7 mouse cellular contexts compared by ENCODE assay signal in the genomic region with DNA sequence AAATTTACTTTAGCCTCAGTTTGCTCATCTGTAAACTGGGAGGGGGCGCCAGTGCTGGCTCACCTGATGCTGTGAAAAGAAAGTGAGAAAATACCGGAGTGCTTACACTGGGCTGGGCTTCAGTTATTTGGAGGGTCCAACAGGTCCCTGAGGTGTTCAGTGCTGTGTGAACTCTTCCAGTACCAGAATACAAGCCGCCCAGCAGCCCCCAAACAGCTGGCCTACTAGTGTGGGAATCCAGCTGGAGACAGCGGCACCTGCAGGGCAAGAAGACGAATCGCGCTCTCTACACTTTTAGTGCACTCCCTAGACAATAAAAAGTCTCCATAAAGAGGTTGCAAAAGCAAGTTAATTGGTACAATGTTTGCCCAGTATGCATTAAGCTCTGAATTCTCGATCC. TPM values are rescaled to one million over a fixed set of nuclear protein-coding genes. Genes with fewer than 3 reads are reported as not detected.
DNase-seq lines count a peak whose midpoint lies in the region; ATAC-seq lines count a peak whose summit lies in the region.

No protein-coding gene starts in this region.

- H3K27ac ChIP-seq in hindbrain, embryonic 15.5 days (replicated peaks), result peak overlapping the region; percentile 91

- H3K27me3 ChIP-seq in hindbrain, embryonic 15.5 days, result no peaks in the 10 kb centered on the region

- peaks cover 16% of the 10 kb centered on the region for H3K36me3 ChIP-seq in hindbrain, embryonic 15.5 days

- peak overlapping the region; percentile 42 for H3K9ac ChIP-seq in hindbrain, embryonic 15.5 days

- intact Hi-C loops in left cerebral cortex, postnatal 10 days (cut with DNase I), result loop anchor here (2.0 to 5.0 kb wide), 2 partner anchors 89 to 103 kb away; no protein-coding TSS in a partner anchor

- peaks cover 18% of the 10 kb centered on the region for H3K4me1 ChIP-seq in hindbrain, embryonic 15.5 days (replicated peaks)

- ATAC-seq in hindbrain, embryonic 15.5 days (ENCODE audit: low FRiP score, low read depth), result peak; percentile 67
- ATAC-seq in megakaryocyte, adult 5-6 weeks (ENCODE audit: poor library complexity, severe bottlenecking), result peak; percentile 38

- peak; percentile 86 for DNase-seq in R1 (ENCODE audit: low read depth, low spot score)
- peak; percentile 67 for DNase-seq in cerebellum, adult 9-10 months
- peak; percentile 47 to 58 for DNase-seq in frontal cortex, postnatal 10 days (ENCODE audit: low spot score in 2 of 2)
- DNase-seq in left cerebral cortex, postnatal 10 days (ENCODE audit: extremely low spot score in 1 of 2, low spot score in 2 of 2), result peak; percentile 43 to 82
- DNase-seq in right cerebral cortex, postnatal 14 days, result peak; percentile 65

- 13% methylated on average over 8 of the region's 8 CpGs for WGBS in hindbrain, embryonic 15.5 days

- peak overlapping the region; percentile 95 for H3K4me3 ChIP-seq in hindbrain, embryonic 15.5 days

- H3K9me3 ChIP-seq in hindbrain, embryonic 15.5 days, result no peaks in the 10 kb centered on the region

- H3K4me2 ChIP-seq in hindbrain, embryonic 15.5 days, result peak overlapping the region; percentile 99

RNA-seq across cellular contexts. Expression of gene Tpd52l2, which starts 0.7 kb away (rescaled TPM):
- 117 and 118 TPM in 2 replicates for polyA plus RNA-seq in hindbrain, embryonic 15.5 days (2015; fragmentation: Nextera tagmentation; extraction: Ambion mirVana)
- total RNA-seq in left cerebral cortex, postnatal 10 days (2021), result 10 to 100 TPM; 75.5 to 77.2 TPM
- 37.8 and 55.2 TPM in 2 replicates for total RNA-seq in megakaryocyte, adult 5-6 weeks (2015)
- 61.6 and 102 TPM in 2 replicates for total RNA-seq in megakaryocyte, adult 5-6 weeks (2017)

RNA-seq across cellular contexts. Expression of gene Abhd16b, which starts 3.3 kb away (rescaled TPM):
- 0.17 TPM in 1 of 2 replicates, not detected in the other for polyA plus RNA-seq in hindbrain, embryonic 15.5 days (2015; fragmentation: Nextera tagmentation; extraction: Ambion mirVana)
- total RNA-seq in left cerebral cortex, postnatal 10 days (2021), result not detected
- not detected in 2 replicates for total RNA-seq in megakaryocyte, adult 5-6 weeks (2015)
- not detected in 2 replicates for total RNA-seq in megakaryocyte, adult 5-6 weeks (2017)

RNA-seq across cellular contexts. Expression of gene Dnajc5, which starts 24.0 kb away (rescaled TPM):
- polyA plus RNA-seq in hindbrain, embryonic 15.5 days (2015; fragmentation: Nextera tagmentation; extraction: Ambion mirVana), result 258 and 267 TPM in 2 replicates
- total RNA-seq in left cerebral cortex, postnatal 10 days (2021), result 100 to 1,000 TPM; 320 to 333 TPM
- 32.2 and 35.1 TPM in 2 replicates for total RNA-seq in megakaryocyte, adult 5-6 weeks (2015)
- total RNA-seq in megakaryocyte, adult 5-6 weeks (2017), result 39.7 and 44.9 TPM in 2 replicates

RNA-seq across cellular contexts. Expression of gene Zbtb46, which starts 37.1 kb away (rescaled TPM):
- 21.4 and 21.6 TPM in 2 replicates for polyA plus RNA-seq in hindbrain, embryonic 15.5 days (2015; fragmentation: Nextera tagmentation; extraction: Ambion mirVana)
- total RNA-seq in left cerebral cortex, postnatal 10 days (2021), result 10 to 100 TPM; 17.1 to 19.9 TPM
- total RNA-seq in megakaryocyte, adult 5-6 weeks (2015), result 1.4 and 2.5 TPM in 2 replicates
- total RNA-seq in megakaryocyte, adult 5-6 weeks (2017), result 2.3 and 3.9 TPM in 2 replicates

Comparison
In these comparisons a context has a peak if more than half of its experiments do, and no peak if none do; other contexts are left out.
1. Peak in every context shown above with its lines: DNase-seq, ATAC-seq, H3K4me3 ChIP-seq and H3K27ac ChIP-seq.
2. RNA of gene Dnajc5, which starts 24.0 kb away (total RNA-seq): 320 to 333 TPM in left cerebral cortex, postnatal 10 days; 32.2 to 44.9 TPM in megakaryocyte, adult 5-6 weeks; every median in the first group is over 4 times any median in the second.